Mouse (Mus musculus) heart, postnatal 14 days (tissue): ENCODE results near the gene Tspan33. TPM values are rescaled to one million over a fixed set of nuclear protein-coding genes. Genes with fewer than 3 reads are reported as not detected.
"Not testable (repeated sequence)": the region's sequence is repeated elsewhere in the genome, so short reads cannot be mapped to it uniquely, and the experiment has no call there.

Experiments
- DNase-seq, 2 experiments: peaks; one replicate each; pipeline ENCODE4 v3.0.0; 2021 to 2022
- intact Hi-C: fragments of 180-260 bp; cut with DNase I; formaldehyde crosslinking; loops from one replicate; pipeline ENCODE4 v1.15.1; 2025
- total RNA-seq, 2 experiments: library from RNA; stranded (reverse); gene quantifications; 2 replicates each; pipeline ENCODE4 v1.2.3; 2021

Tspan33 gene
- total RNA-seq, 2 experiments from 2014 or later: 1.3 to 2.4 TPM

DNA sequence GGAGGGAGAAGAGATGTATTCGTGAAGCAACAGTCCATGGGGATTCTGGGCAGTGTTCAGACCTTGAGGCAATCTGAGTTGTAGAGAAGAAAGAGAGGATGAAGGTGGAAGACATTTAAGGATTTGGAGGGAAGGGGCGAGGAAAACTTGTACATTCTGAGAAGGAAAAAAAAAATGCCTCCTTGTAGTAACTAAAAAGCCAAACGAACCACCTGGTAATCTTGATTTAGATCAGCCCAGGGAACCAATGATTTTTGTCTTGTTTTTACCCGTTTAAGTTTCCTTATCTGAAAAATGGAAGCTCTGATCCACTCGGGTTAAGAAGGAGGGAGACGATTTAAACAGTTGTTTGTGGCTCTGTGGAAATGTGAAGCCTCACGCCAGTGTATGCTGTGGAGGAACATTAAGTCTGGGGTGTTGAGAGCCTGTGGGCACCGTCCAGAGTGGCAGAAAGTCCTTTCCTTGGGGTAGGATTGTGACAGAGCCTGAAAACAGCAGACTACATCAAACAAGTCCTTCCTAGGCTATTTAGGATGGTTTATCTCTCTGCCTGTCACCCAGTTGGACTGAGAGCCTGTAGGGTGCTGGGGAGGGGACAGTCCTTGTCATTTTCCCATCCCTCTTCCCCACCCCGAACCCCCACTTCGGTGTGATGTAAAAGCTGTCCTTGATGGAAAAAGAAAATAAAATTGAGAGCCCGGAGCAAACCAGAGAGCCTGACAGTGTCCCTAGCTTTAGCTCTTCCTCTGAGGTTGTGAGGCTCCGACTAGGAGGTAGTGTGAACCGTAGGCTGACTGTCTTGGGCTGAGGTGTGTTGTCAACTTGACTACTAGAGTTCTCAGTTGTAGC is 42.8 kb downstream of the Tspan33 start:
- DNase-seq: no peak
- intact Hi-C loops: no loop called here

DNA sequence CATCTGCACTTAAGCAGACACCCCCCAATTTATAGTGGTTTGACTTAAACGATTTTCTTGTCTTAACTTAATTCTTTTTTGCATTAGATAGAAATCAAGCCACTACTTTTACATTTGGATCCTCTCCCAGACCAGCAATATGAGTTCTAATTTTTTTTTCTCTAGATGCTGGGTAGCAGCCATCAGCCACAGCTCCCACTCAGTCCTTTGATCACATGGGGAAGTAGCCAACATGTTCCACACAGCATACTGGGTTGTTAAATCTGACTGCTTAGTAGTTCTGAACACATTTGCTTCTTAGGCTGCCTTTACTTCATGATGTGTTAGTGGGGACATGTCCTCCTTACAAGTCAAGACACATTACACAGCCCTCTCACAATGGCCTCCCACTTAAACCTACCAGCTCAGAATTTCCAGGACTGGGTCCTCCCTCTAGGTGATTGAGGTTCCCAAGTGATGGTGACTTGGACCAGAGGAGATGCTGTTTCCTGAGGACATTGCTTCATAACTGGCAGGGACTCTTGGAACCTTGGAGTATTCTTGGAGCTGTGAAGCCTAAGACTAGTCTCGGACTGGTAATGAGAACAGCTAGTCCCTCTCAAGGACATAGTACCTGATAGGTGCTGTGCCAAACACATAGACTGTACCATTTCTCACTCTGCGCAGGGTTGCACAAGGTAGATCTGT is 57.6 kb downstream of the Tspan33 start:
- no peak for DNase-seq
- intact Hi-C loops: no loop called here

DNA sequence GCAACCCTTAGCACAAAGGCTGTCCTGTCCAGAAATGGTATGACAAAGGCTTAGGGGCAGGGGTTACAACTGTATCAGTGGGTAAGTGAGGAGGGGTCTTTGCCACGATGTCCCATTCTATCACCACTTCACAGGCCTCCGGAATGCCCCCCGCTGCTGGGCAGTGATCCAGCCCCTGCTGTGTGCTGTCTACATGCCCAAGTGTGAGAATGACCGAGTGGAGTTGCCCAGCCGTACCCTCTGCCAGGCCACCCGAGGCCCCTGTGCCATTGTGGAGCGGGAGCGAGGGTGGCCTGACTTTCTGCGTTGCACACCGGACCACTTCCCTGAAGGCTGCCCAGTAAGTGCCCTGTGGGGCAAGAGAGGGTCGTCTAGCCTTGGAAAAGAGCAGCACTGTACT is 59.3 kb downstream of the Tspan33 start:
- no peak for DNase-seq
- intact Hi-C loops: no loop called here

DNA sequence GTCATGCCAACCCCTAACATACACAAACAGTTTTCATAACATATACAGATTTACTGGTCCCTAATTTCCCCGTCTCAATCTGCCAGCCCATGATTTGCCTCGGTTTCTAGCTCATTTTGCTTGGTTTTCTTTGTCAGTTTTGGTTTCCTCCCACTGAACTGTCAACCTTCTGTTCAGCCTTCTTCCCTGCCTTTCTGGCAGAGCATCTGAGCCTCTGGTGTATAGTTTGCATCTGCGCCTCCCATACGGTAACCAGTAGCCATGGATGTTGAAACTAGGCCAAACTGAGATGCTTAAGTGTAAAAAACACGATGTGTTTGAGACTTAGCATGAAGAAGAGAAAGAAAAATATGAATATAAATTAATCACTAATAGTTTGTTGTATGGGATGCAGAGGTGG is 62.0 kb downstream of the Tspan33 start:
- no peak for DNase-seq
- intact Hi-C loops: no loop called here

GRCm38 (mm10) chr6:29756476-29756875 is 62.5 kb downstream of the Tspan33 start:
- intact Hi-C loops: no loop called here
- DNase-seq: no peak

- intact Hi-C loops: no loop called here
- peak; percentile 76 to 86 for DNase-seq
These were observed 64.4 kb downstream of the Tspan33 start for GRCm38 (mm10) chr6:29758417-29758816.

- intact Hi-C loops: no loop called here
- no peak for DNase-seq
These were observed 65.1 kb downstream of the Tspan33 start for GRCm38 (mm10) chr6:29759012-29759679.

DNA sequence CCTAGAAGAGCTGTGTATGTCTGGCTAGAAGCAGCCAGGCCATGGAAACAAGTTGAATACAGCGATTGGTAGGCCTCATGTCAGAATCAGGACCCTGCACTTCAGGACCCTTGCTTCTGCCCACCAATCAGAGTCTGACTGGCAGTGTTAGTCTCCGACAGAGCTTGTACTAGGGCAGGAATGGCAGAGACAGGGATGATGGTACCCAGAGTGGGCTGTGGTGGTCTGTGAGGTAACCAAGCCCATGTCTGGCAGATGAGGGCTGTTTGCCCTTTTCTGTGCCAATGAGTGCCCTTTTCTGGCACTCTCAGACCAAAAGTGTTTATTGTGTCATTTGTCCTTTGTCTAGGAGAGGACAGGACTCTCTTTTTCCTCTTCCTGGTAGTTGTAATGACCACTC is 66.4 kb downstream of the Tspan33 start:
- intact Hi-C loops, DNase-seq: not testable (repeated sequence)

DNA sequence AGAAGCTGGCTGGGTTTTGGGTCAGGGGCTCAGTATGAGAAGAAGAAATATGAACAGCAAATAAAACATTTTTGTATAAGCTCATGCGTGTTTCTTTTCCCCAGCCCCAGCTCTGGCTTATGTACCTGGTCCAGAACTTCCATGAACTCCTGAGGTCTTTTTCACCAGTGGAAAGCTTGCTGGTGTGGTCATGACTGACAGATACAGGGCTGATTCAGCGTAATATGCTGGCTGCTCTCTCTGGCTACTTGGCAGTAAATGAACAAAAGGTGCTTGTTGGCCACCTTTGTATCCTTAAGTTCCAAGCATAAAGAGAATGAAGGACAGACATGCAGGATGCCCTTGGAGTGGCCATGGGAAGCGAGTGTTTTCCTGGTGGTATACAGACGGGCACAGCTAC is 67.3 kb downstream of the Tspan33 start:
- no peak for DNase-seq
- intact Hi-C loops: no loop called here

- no peak for DNase-seq
- intact Hi-C loops: no loop called here
These were observed 68.5 kb downstream of the Tspan33 start for GRCm38 (mm10) chr6:29762524-29762923.

GRCm38 (mm10) chr6:29766874-29767273 is 72.9 kb downstream of the Tspan33 start:
- intact Hi-C loops: loop anchor here (5.0 kb wide), 1 partner anchor 50 kb away; no protein-coding TSS in a partner anchor
- DNase-seq: no peak

Other genes with a start within 250 kb of the Tspan33 start
- gene Atp6v1f, start 226.5 kb upstream of the Tspan33 start, total RNA-seq: 100 to 1,000 TPM; 108 to 110 TPM
- gene Atp6v1fnb, start 222.8 kb upstream of the Tspan33 start, total RNA-seq: not detected
- gene Kcp, start 186.3 kb upstream of the Tspan33 start, total RNA-seq: 10 to 100 TPM; 11.9 to 12.3 TPM
- gene Irf5, start 167.6 kb upstream of the Tspan33 start, total RNA-seq: 1 to 10 TPM; 3.0 to 3.2 TPM
- gene Tnpo3, start 84.3 kb upstream of the Tspan33 start, total RNA-seq: 10 to 100 TPM; 37.8 to 43.3 TPM
- gene Smo, start 41.3 kb downstream of the Tspan33 start, total RNA-seq: 10 to 100 TPM; 16.8 to 17.6 TPM
- gene Ahcyl2, start 73.8 kb downstream of the Tspan33 start, total RNA-seq: 10 to 100 TPM; 15.0 TPM
- 10 to 100 TPM; 62.5 to 69.9 TPM for gene Strip2, start 222.8 kb downstream of the Tspan33 start, total RNA-seq